Mouse (Mus musculus) bone marrow, adult 2 months (tissue): Measurements from ENCODE around the gene Nfe2l2.
"Not testable (repeated sequence)": the region's sequence is repeated elsewhere in the genome, so short reads cannot be mapped to it uniquely, and the experiment has no call there.

ENCODE experiments used
- CTCF ChIP-seq: fragments of 200-500 bp; IDR thresholded peaks from 2 replicates; pipeline ENCODE4 v1.5.1; 2011; ENCODE audit warnings: low read length, control low read depth; ENCODE audit not compliant: control insufficient read depth, insufficient read depth
- POLR2A ChIP-seq: fragments of 200-500 bp; IDR thresholded peaks from 2 replicates; pipeline ENCODE4 v1.6.1; 2011; ENCODE audit warnings: low read depth, mild to moderate bottlenecking, control low read depth, low read length, borderline replicate concordance; ENCODE audit not compliant: control insufficient read depth

DNA sequence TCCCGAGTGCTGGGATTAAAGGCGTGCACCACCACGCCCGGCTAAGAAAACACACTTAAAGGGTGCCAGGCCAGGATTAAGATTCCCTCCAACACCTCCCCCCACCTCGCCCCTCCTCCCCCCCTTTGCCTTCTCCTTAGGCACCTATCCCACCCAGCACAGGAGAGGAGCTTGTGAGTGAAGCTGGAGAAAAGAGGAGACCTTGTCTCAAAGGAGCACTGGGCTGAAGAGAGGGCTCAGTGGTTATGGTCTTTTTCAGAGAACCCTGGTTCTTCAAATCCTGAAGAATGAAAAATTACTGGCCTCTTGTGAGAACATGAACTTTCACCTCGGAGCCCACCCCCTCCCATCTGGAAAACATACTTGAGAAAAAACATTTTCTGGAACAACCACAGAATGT is 66.6 kb downstream of the Nfe2l2 start:
- TF ChIP-seq CTCF, POLR2A: not testable (repeated sequence)
